Mouse (Mus musculus) embryonic facial prominence, embryonic 15.5 days (tissue): ENCODE measurements around the gene Dcakd. TPM values are rescaled to one million over a fixed set of nuclear protein-coding genes. Genes with fewer than 3 reads are reported as not detected.

Source experiments
- ATAC-seq: fragments of 200-750 bp; cut with Nextera tagmentation; 2 replicates; pipeline ENCODE4 v1.8.0; 2017; ENCODE audit warnings: low read depth, moderate TSS enrichment; ENCODE audit not compliant: insufficient number of reproducible peaks, low FRiP score, low TSS enrichment
- H3K27ac ChIP-seq: fragments of 300-500 bp; sonication (generic); replicated peaks from 2 replicates; pipeline ENCODE4 v1.5.1; 2015; ENCODE audit warnings: mild to moderate bottlenecking, inconsistent platforms
- H3K27me3 ChIP-seq: fragments of 300-500 bp; sonication (generic); 2 replicates; pipeline ENCODE4 v1.6.1; 2015; ENCODE audit warnings: inconsistent platforms
- H3K36me3 ChIP-seq: fragments of 300-500 bp; sonication (generic); 2 replicates; pipeline ENCODE4 v1.6.1; 2015; ENCODE audit warnings: mild to moderate bottlenecking, inconsistent platforms
- H3K4me1 ChIP-seq: fragments of 300-500 bp; sonication (generic); 2 replicates; pipeline ENCODE4 v1.6.1; 2015; ENCODE audit warnings: inconsistent platforms
- H3K4me2 ChIP-seq: fragments of 300-500 bp; sonication (generic); replicated peaks from 2 replicates; pipeline ENCODE4 v1.6.1; 2015; ENCODE audit warnings: mild to moderate bottlenecking, inconsistent platforms
- H3K4me3 ChIP-seq: fragments of 300-500 bp; sonication (generic); replicated peaks from 2 replicates; pipeline ENCODE4 v1.5.1; 2015; ENCODE audit warnings: mild to moderate bottlenecking, inconsistent platforms
- H3K9ac ChIP-seq: fragments of 300-500 bp; sonication (generic); 2 replicates; pipeline ENCODE4 v1.6.1; 2015; ENCODE audit warnings: inconsistent platforms
- H3K9me3 ChIP-seq: fragments of 300-500 bp; sonication (generic); replicated peaks from 2 replicates; pipeline ENCODE4 v1.6.1; 2016; ENCODE audit warnings: inconsistent platforms
- WGBS: fragments of 180-500 bp; shearing (Covaris S2); methylation state at CpG from one replicate; pipeline ENCODE4 v1.1.7; 2015; 5-methylcytosine and 5-hydroxymethylcytosine counted together
- microRNA-seq: library from miRNA; unstranded; fragments of <30 nt; microRNA quantifications from one replicate; pipeline ENCODE4, GENCODE M21; 2016; ENCODE audit warnings: borderline number of aligned reads
- polyA plus RNA-seq: library from polyadenylated mRNA; unstranded; fragments of >200 nt; fragmentation: Nextera tagmentation; extraction: Ambion mirVana; gene quantifications from 2 replicates; pipeline ENCODE4 v1.2.1, GENCODE M21; 2015

The Dcakd gene
- polyA plus RNA-seq, 1 experiment from 2014 or later = 158 TPM

- ATAC-seq = 0 out of 2 replicates have a peak, but pooled peaks have one; percentile 46
Observed at GRCm38 (mm10) chr11:102956962-102957614, 71.0 kb downstream of the Dcakd start.

GRCm38 (mm10) chr11:102952922-102953321 lies 75.2 kb downstream of the Dcakd start:
- Histone ChIP-seq H3K9ac (no peak overlapping the region), H3K4me1 (peaks cover 37% of the 10 kb centered on the region), H3K27me3 (peaks cover 41% of the 10 kb centered on the region), H3K27ac (no peak overlapping the region), H3K36me3 (no peaks in the 10 kb centered on the region), H3K4me2 (no peak overlapping the region), H3K9me3 (no peaks in the 10 kb centered on the region), H3K4me3 (no peak overlapping the region)
- WGBS = 28% methylated on average over 6 of the region's 6 CpGs
- no peak for ATAC-seq

More at GRCm38 (mm10) chr11:102956962-102957614, 71.0 kb downstream of the Dcakd start:
- H3K4me1 ChIP-seq = peaks cover 27% of the 10 kb centered on the region
- H3K9ac ChIP-seq = no peak overlapping the region
- H3K36me3 ChIP-seq = no peaks in the 10 kb centered on the region
- no peak overlapping the region for H3K4me2 ChIP-seq
- H3K27me3 ChIP-seq = peaks cover under 1% of the 10 kb centered on the region; the same call in 1 of the 2 replicates
- WGBS = 45% methylated on average over 16 of the region's 16 CpGs
- H3K27ac ChIP-seq = peak overlapping the region; percentile 34; the same call in 1 of the 2 replicates
- H3K4me3 ChIP-seq = no peak overlapping the region
- H3K9me3 ChIP-seq = no peaks in the 10 kb centered on the region

- H3K9ac ChIP-seq = 0 out of 2 replicates have a peak overlapping the region, but pooled peaks have one; percentile 24
- peak overlapping the region; percentile 85 for H3K4me2 ChIP-seq
- ATAC-seq = no peak
- H3K27me3 ChIP-seq = peaks cover 86% of the 10 kb centered on the region
- no peaks in the 10 kb centered on the region for H3K9me3 ChIP-seq
- H3K27ac ChIP-seq = no peak overlapping the region
- peaks cover 42% of the 10 kb centered on the region for H3K4me1 ChIP-seq
- no peaks in the 10 kb centered on the region for H3K36me3 ChIP-seq
- H3K4me3 ChIP-seq = peak overlapping the region; percentile 48
- 2% methylated on average over 51 of the region's 51 CpGs for WGBS
Observed at GRCm38 (mm10) chr11:102948043-102948961, 79.8 kb downstream of the Dcakd start.

GRCm38 (mm10) chr11:102946992-102947343 lies 81.2 kb downstream of the Dcakd start:
- 8% methylated on average over 8 of the region's 8 CpGs for WGBS
- Histone ChIP-seq H3K4me1 (peaks cover 42% of the 10 kb centered on the region), H3K27me3 (peaks cover 95% of the 10 kb centered on the region), H3K27ac (no peak overlapping the region), H3K9ac (no peak overlapping the region), H3K4me3 (peak overlapping the region; percentile 44), H3K36me3 (no peaks in the 10 kb centered on the region), H3K9me3 (no peaks in the 10 kb centered on the region), H3K4me2 (peak overlapping the region; percentile 84)
- ATAC-seq = no peak

GRCm38 (mm10) chr11:102946265-102946991 lies 81.7 kb downstream of the Dcakd start, which contains the start of gene C1ql1:
Gene C1ql1, minus strand, starts transcription at chr11:102946688.
- Histone ChIP-seq H3K27me3 (peaks cover 90% of the 10 kb centered on the region), H3K9me3 (no peaks in the 10 kb centered on the region), H3K4me1 (peaks cover 42% of the 10 kb centered on the region), H3K27ac (no peak within 1 kb of the TSS), H3K9ac (0 out of 2 replicates have a peak within 1 kb of the TSS, but pooled peaks have one; percentile 1), H3K36me3 (no peaks in the 10 kb centered on the region), H3K4me2 (peak within 1 kb of the TSS; percentile 84), H3K4me3 (peak within 1 kb of the TSS; percentile 44)
- WGBS = 1% methylated on average over 67 of the region's 87 CpGs
- peak; percentile 84 for ATAC-seq

GRCm38 (mm10) chr11:102945306-102946264 lies 82.5 kb downstream of the Dcakd start:
- WGBS = 2% methylated on average over 51 of the region's 54 CpGs
- 0 out of 2 replicates have a peak overlapping the region, but pooled peaks have one; percentile 4 for H3K9ac ChIP-seq
- H3K4me1 ChIP-seq = peaks cover 42% of the 10 kb centered on the region
- H3K9me3 ChIP-seq = no peaks in the 10 kb centered on the region
- no peak overlapping the region for H3K27ac ChIP-seq
- peak overlapping the region; percentile 44 for H3K4me3 ChIP-seq
- peak overlapping the region; percentile 84 for H3K4me2 ChIP-seq
- no peaks in the 10 kb centered on the region for H3K36me3 ChIP-seq
- peaks cover 81% of the 10 kb centered on the region for H3K27me3 ChIP-seq
- no peak for ATAC-seq

Small RNA genes lying within 50 kb of the gene (microRNA-seq; reads per million reads assigned to microRNA genes)
- not detected for gene Mir6931

Other genes with a start within 250 kb of the Dcakd start
- gene Gjc1, start 208.6 kb downstream of the Dcakd start, polyA plus RNA-seq = 58.3 and 60.5 TPM in 2 replicates
- gene Higd1b, start 192.5 kb downstream of the Dcakd start, polyA plus RNA-seq = 1.1 and 2.1 TPM in 2 replicates
- gene Eftud2, start 147.3 kb downstream of the Dcakd start, polyA plus RNA-seq = 154 and 167 TPM in 2 replicates
- 2.0 and 5.5 TPM in 2 replicates for gene Ccdc103, start 147.1 kb downstream of the Dcakd start, polyA plus RNA-seq
- gene Fam187a, start 143.2 kb downstream of the Dcakd start, polyA plus RNA-seq = not detected in 2 replicates
- 0.39 and 0.51 TPM in 2 replicates for gene Gfap, start 127.4 kb downstream of the Dcakd start, polyA plus RNA-seq
- gene Kif18b, start 103.2 kb downstream of the Dcakd start, polyA plus RNA-seq = 8.0 and 8.8 TPM in 2 replicates
- gene C1ql1, start 81.6 kb downstream of the Dcakd start, polyA plus RNA-seq = 2.7 and 4.1 TPM in 2 replicates
- gene Nmt1, start 143 bp downstream of the Dcakd start, polyA plus RNA-seq = 49.5 and 52.9 TPM in 2 replicates
- 7.6 and 9.0 TPM in 2 replicates for gene Plcd3, start 73.3 kb upstream of the Dcakd start, polyA plus RNA-seq
- 23.4 and 27.9 TPM in 2 replicates for gene Acbd4, start 73.3 kb upstream of the Dcakd start, polyA plus RNA-seq
- gene Hexim1, start 87.9 kb upstream of the Dcakd start, polyA plus RNA-seq = 5.9 and 6.1 TPM in 2 replicates
- 14.0 and 14.1 TPM in 2 replicates for gene Hexim2, start 104.1 kb upstream of the Dcakd start, polyA plus RNA-seq
- gene Fmnl1, start 142.8 kb upstream of the Dcakd start, polyA plus RNA-seq = 2.7 TPM in 2 replicates
- gene 1700023F06Rik, start 180.2 kb upstream of the Dcakd start, polyA plus RNA-seq = 1.4 and 2.0 TPM in 2 replicates
- not detected in 2 replicates for gene Spata32, start 190.1 kb upstream of the Dcakd start, polyA plus RNA-seq
- 5.1 and 5.3 TPM in 2 replicates for gene Map3k14, start 239.1 kb upstream of the Dcakd start, polyA plus RNA-seq